Mouse (Mus musculus): Measurements from ENCODE around the gene Ear6.

- TF ChIP-seq CTCF (IDR thresholded peaks at IDR 0.05) (no peak), EP300 (IDR thresholded peaks at IDR 0.05) (no peak)
Measured at GRCm38 (mm10) chr14:51903782-51904181, 50.3 kb downstream of the Ear6 start.

All from lung, postnatal 0 days (tissue).